Mouse (Mus musculus) frontal cortex, adult 2 months (tissue): ENCODE data around the gene Clybl. TPM values are rescaled to one million over a fixed set of nuclear protein-coding genes. Genes with fewer than 3 reads are reported as not detected.

Experiments used
- DNase-seq, 2 experiments: peaks; one replicate each; pipeline ENCODE4 v3.0.0; 2022; ENCODE audit warnings: low spot score in 1 of 2; ENCODE audit errors: extremely low spot score in 1 of 2
- polyA plus RNA-seq: library from polyadenylated mRNA; depleted of rRNA; stranded (reverse); fragments of >200 nt; gene quantifications from 2 replicates; pipeline ENCODE4 v1.2.3, GENCODE M21; 2012

Clybl gene
- polyA plus RNA-seq, 1 experiment, result 24.6 TPM

GRCm38 (mm10) chr14:122243874-122244273 is 62.4 kb downstream of the Clybl start:
- no peak for DNase-seq

DNA sequence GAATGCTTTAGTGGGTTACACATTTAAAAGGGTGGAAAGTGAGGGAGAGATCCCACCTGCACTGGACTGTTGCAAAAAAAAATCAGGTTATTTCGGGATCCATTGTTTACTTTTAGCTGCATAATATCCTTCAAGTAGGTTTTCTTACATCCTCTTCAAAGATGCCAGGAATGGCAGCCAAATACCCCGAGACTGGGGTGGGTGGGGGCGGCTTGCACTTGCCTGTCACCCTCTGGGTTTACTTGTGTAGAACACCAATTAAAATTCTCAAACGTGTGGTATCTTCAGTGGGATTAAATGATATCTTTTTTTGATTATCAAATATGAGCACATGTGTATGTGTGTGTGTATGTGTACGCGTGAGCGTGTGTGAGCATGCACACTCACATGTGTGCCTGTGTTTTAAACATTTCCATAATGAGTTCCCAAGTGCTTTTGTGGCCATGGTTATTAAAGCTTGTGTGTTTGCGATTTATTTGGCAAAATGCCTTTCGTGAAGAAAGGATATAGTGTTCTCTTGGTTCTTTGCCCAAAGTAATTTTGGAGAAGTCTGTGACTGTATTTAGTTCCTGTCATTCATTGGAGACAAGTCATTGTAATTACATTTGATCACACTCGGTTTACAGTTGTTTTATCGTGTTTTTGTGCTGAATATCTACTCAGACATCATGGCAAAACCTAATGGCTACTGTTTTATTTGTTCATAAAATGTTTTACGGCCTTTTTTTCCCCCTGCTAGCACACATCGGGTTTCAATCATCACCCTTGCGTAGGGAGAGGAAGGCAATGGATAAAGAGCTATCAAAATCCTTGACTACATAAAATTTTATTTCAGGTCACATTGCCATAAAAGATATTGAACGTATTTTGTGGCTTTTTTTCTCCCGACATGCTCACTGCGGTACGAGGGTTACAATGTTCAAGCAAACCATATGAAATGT is 65.7 kb downstream of the Clybl start:
- DNase-seq, result no peak

- DNase-seq, result no peak
These were observed 67.6 kb downstream of the Clybl start for GRCm38 (mm10) chr14:122249123-122249522.

GRCm38 (mm10) chr14:122251346-122251745 is 69.8 kb downstream of the Clybl start:
- no peak for DNase-seq

- no peak for DNase-seq
These were observed 74.2 kb downstream of the Clybl start for GRCm38 (mm10) chr14:122255562-122256260.

DNA sequence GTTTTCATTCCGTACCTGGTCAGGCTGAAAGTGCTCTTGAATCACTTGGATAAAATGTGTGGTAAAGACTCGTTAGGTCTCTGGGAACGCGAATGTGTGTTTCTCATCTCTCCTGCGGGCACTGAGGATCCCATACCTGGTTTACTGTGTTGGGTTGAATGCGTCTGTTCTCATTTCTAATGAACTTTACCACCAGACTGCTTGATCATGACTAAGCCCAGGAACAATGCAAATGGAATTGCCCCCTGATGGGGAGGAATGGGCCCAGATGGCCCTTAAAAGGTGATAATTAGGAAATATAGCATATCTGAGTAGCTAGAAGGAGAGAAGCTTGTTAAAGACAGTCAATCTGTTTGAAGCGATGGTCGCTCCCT is 74.7 kb downstream of the Clybl start:
- no peak for DNase-seq

GRCm38 (mm10) chr14:122258297-122258696 is 76.8 kb downstream of the Clybl start:
- no peak for DNase-seq

GRCm38 (mm10) chr14:122261250-122261649 is 79.7 kb downstream of the Clybl start:
- DNase-seq, result no peak

DNA sequence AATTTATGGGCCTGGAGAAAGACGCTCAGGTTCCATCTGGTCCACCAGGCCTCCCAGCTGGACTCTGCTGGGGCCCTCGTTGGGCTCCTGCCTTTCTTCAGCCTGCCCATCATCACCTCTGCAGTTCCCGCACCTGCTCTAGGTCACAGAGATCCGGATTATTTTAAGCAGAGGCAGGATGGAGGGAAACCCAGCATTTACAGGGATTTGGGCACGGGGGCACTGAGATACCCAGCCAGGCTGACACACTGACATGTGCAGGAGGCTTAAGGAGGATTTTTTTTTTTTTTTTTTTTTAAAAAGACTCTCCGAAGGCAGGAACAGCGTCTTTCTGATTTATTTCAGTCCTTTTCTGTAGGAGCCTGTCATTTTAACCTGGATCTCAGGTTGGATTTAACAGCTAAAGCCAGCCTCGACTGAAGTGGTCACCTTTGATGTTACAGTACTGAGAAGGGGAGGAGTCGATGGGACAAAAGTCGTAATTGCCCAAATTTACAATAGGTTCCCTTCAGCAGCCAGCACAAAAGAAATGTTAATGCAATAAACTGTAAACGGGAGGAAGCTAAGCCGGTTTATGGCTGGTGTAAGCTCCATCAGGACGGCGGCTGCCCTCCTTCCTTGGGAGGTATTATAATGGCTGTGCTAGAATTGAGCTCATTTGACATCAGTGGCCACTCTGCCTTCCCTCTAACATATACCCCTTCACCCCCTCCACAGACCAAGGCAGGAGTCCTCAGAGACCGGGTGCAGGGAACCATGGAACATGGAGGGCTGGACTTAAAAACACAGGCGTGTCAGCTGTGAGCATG is 81.6 kb downstream of the Clybl start:
- no peak for DNase-seq

DNA sequence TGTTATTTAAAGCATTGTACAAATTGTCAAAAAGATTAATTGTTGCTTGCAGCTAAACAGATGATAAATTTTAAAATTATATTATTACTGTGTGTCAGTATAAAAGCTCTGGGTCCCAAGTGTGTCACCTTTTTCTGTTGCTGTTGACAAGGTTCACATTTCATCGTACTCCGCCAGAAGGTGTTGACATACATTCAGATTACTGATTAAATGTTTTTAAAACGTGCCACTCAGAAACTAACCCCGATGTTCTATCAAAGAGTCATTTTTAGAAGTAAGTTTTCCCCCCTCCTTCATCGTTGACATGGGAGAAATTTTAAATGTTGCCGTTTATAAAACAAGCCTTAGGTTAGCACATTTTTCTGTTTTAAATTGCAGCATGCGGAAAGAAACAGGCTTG is 83.7 kb downstream of the Clybl start:
- DNase-seq, result no peak

DNA sequence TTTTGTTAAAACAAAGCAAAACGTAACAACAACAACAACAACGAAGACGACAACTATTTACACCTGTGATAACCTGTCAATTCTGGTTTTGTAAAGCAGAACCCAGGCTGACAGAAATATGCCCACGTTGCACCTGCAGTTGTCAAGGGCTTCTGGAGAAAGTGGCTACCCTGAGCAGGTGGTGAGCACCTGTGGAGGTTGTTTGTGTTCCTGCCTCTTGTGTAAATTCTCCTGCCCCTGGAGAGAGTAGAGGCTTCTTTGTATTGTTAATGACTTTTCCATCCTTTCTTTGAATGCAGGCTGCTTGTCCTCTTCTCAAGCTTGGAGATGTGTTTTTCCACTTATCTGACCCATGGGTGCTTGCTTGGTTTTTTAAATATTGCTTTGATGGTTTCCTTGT is 86.1 kb downstream of the Clybl start:
- DNase-seq, result no peak

DNA sequence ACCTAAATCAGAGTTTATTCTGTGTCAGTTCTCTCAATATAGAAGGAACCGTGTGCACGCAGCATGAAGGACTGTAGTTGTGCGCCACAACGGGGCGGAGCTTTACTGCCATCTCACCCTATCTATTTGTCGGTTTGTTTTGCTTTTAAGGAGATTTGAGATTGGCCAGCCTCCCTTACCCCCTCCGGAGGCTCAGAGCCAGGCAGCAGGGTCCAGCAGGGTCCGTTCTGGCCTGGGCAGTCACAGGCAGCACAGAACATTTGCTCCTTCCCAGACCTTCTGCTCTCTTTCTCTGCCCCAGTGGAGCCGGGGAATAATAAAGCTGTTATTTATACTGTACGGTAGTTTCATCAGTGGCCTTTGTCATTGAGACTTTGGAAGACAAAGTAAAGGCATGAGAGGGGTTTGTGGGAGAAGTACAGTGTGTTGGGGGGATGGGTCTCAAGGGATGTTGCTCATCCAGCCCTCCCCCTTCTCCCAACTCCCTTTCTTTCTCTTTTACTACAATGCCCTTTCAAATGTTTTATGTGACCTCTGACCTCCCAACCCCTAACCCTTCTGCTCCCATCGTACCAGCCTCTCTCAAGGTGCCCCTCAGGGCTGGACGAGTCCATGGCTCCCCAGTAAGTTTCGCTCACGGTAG is 89.7 kb downstream of the Clybl start:
- no peak for DNase-seq

DNA sequence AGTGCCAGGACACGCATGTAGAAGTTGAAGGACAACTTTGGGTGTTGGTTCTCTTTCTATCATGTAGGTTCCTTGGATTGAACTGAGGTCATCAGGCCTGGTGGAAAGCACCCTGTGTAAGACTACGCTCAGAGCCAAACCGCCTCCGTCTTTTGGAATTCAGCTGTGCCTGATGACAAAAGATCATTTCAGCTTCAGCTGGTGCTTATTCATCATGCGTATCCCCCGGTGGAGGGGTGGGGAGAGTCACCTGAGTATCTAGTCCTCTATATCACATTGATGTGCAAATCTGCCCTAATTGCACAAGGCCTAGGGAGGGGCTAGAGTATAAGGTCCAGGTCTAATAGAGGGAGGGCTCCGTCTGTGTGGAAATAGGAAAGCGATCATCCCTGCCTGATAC is 95.6 kb downstream of the Clybl start:
- no peak for DNase-seq

- no peak for DNase-seq
These were observed 98.2 kb downstream of the Clybl start for GRCm38 (mm10) chr14:122279462-122280308.

- DNase-seq, result no peak
These were observed 99.0 kb downstream of the Clybl start for GRCm38 (mm10) chr14:122280309-122281071.

GRCm38 (mm10) chr14:122281072-122281634 is 99.6 kb downstream of the Clybl start:
- DNase-seq, result no peak

DNA sequence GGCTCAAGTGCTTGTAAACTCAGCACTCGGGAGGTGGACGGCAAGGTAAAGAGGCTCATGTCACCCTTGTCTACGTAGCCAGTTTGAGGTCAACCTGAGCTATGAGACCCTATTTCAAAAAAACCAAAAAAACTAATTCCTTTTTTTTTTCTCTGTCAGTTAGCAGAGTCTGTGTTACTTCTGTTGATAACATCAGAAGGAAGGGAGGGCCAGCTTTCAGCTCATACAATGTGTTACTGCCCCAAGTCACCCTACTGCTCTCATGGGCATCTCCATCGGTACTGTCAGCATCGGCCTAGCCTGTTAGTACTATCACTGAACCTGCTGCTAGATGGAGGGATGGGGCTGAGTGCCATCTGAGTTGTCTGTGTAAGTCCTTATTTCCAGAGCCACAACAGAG is 102.5 kb downstream of the Clybl start:
- no peak for DNase-seq

- no peak for DNase-seq
These were observed 114.9 kb downstream of the Clybl start for GRCm38 (mm10) chr14:122296399-122296798.

- no peak for DNase-seq
These were observed 115.4 kb downstream of the Clybl start for GRCm38 (mm10) chr14:122296864-122297263.
